Mouse (Mus musculus): Measurements from ENCODE around the gene Tgm7. TPM values are rescaled to one million over a fixed set of nuclear protein-coding genes. Genes with fewer than 3 reads are reported as not detected.
"Not testable (repeated sequence)": the region's sequence is repeated elsewhere in the genome, so short reads cannot be mapped to it uniquely, and the experiment has no call there.

The Tgm7 gene
- polyA plus RNA-seq, 1 experiment from 2014 or later, result not detected

GRCm38 (mm10) chr2:121127536-121127935, 17.9 kb upstream of the Tgm7 start:
- H3K4me2 ChIP-seq, result no peak overlapping the region
- H3K27me3 ChIP-seq, result no peaks in the 10 kb centered on the region
- no peaks in the 10 kb centered on the region for H3K36me3 ChIP-seq
- no peak overlapping the region for H3K4me3 ChIP-seq
- no peak overlapping the region for H3K27ac ChIP-seq
- H3K9ac ChIP-seq, result no peak overlapping the region
- ATAC-seq (replicated peaks; ENCODE audit: insufficient number of reproducible peaks, insufficient read depth, low FRiP score, low read depth), result no peak
- 71% methylated on average over 1 of the region's 1 CpGs for WGBS
- H3K9me3 ChIP-seq (replicated peaks), result no peaks in the 10 kb centered on the region
- H3K4me1 ChIP-seq (replicated peaks), result no peaks in the 10 kb centered on the region

GRCm38 (mm10) chr2:121126302-121126701, 16.7 kb upstream of the Tgm7 start:
- ATAC-seq (replicated peaks; ENCODE audit: insufficient number of reproducible peaks, insufficient read depth, low FRiP score, low read depth); H3K27me3 ChIP-seq; H3K4me3 ChIP-seq; H3K27ac ChIP-seq; H3K4me1 ChIP-seq (replicated peaks); H3K9ac ChIP-seq; H3K36me3 ChIP-seq; H3K9me3 ChIP-seq (replicated peaks); H3K4me2 ChIP-seq: not testable (repeated sequence)
- 83% methylated on average over 5 of the region's 5 CpGs for WGBS

DNA sequence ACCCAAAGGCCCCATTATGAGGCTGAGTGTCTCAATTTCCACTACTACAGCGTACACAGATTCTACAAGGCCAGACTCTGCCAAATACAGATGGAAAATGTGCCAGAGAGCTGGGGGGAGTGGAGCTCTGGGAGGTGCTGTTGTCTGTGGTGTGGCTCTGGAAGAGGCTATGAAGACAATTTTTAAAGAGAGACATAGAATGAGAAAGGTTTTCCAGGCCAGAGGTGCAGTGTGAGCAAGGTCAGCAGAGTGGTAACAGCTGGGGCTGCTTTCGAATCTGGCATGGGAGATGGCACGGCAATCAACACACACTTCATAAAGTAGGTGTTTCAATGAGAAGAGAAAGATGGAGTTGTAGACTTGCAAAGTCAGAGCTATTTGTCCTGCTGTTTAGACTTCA, 9.7 kb upstream of the Tgm7 start:
- H3K27ac ChIP-seq, result no peak overlapping the region
- no peaks in the 10 kb centered on the region for H3K9me3 ChIP-seq (replicated peaks)
- H3K4me3 ChIP-seq, result no peak overlapping the region
- H3K4me1 ChIP-seq (replicated peaks), result no peaks in the 10 kb centered on the region
- H3K27me3 ChIP-seq, result 0 out of 2 replicates have a peak, but pooled peaks cover 3% of the 10 kb centered on the region
- no peak for ATAC-seq (replicated peaks; ENCODE audit: insufficient number of reproducible peaks, insufficient read depth, low FRiP score, low read depth)
- no peak overlapping the region for H3K4me2 ChIP-seq
- no peaks in the 10 kb centered on the region for H3K36me3 ChIP-seq
- H3K9ac ChIP-seq, result no peak overlapping the region
- WGBS, result 73% methylated on average over 3 of the region's 3 CpGs

DNA sequence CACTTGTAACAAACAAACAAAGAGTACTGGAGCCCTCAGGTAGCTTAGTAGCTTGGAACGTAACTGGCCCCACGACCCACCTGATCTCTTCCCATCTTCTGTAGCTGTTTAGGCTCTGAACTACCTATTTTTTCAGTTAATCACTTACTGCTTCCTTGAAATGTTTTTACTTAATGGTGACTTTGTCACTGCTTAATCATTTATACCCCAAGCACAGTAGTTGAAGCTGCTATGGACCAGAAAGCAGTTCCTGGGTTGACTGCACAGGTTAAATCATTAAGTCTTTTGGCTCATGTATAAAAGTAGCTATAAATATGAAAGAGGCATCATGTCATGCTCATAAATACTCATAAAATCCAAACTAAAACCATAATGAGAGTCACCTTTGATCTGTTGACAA, 5.8 kb upstream of the Tgm7 start:
- Histone ChIP-seq H3K4me3 (no peak overlapping the region), H3K9ac (no peak overlapping the region), H3K9me3 (replicated peaks) (no peaks in the 10 kb centered on the region), H3K4me1 (replicated peaks) (no peaks in the 10 kb centered on the region), H3K4me2 (no peak overlapping the region), H3K27ac (no peak overlapping the region), H3K36me3 (no peaks in the 10 kb centered on the region), H3K27me3 (0 out of 2 replicates have a peak, but pooled peaks cover 3% of the 10 kb centered on the region)
- ATAC-seq (replicated peaks; ENCODE audit: insufficient number of reproducible peaks, insufficient read depth, low FRiP score, low read depth), result no peak
- WGBS, result 91% methylated on average over 2 of the region's 2 CpGs

GRCm38 (mm10) chr2:121105940-121106339, 3.7 kb downstream of the Tgm7 start:
- Histone ChIP-seq H3K9ac (no peak overlapping the region), H3K4me2 (no peak overlapping the region), H3K4me1 (replicated peaks) (no peaks in the 10 kb centered on the region), H3K36me3 (no peaks in the 10 kb centered on the region), H3K9me3 (replicated peaks) (no peaks in the 10 kb centered on the region), H3K27me3 (0 out of 2 replicates have a peak, but pooled peaks cover 3% of the 10 kb centered on the region), H3K4me3 (no peak overlapping the region), H3K27ac (no peak overlapping the region)
- ATAC-seq (replicated peaks; ENCODE audit: insufficient number of reproducible peaks, insufficient read depth, low FRiP score, low read depth), result no peak

DNA sequence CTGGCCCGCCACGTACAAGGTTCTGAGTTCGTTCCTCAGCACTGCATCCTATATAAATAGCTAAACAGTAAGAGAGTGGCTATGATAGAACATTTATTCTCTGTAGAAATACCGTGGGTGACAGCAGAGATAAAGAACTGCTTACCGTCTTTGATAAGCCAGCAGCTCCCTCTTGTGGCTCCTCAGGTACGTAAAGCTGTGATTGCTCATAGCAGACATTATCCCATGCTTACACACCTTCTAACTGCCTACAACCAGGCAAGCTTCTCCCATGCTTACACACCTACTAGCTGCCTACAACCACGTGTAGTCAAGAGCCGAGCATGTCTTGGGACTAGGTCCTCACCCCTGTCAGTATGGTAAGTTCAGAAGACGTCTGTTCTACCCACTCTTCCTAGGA, 7.5 kb downstream of the Tgm7 start:
- WGBS, result 19% methylated on average over 9 of the region's 9 CpGs

GRCm38 (mm10) chr2:121089751-121090150, 19.8 kb downstream of the Tgm7 start:
- Histone ChIP-seq H3K9me3 (replicated peaks) (no peaks in the 10 kb centered on the region), H3K9ac (no peak overlapping the region), H3K36me3 (no peaks in the 10 kb centered on the region), H3K4me2 (no peak overlapping the region), H3K4me1 (replicated peaks) (peaks cover 5% of the 10 kb centered on the region), H3K4me3 (no peak overlapping the region), H3K27ac (no peak overlapping the region), H3K27me3 (no peaks in the 10 kb centered on the region)
- WGBS, result 75% methylated on average over 4 of the region's 4 CpGs
- no peak for ATAC-seq (replicated peaks; ENCODE audit: insufficient number of reproducible peaks, insufficient read depth, low FRiP score, low read depth)

More for the DNA sequence above, 7.5 kb downstream of the Tgm7 start:
- no peak for ATAC-seq (replicated peaks; ENCODE audit: insufficient number of reproducible peaks, insufficient read depth, low FRiP score, low read depth)
- no peaks in the 10 kb centered on the region for H3K27me3 ChIP-seq
- H3K4me1 ChIP-seq (replicated peaks), result no peaks in the 10 kb centered on the region
- no peak overlapping the region for H3K27ac ChIP-seq
- no peak overlapping the region for H3K4me3 ChIP-seq
- H3K9ac ChIP-seq, result no peak overlapping the region
- no peak overlapping the region for H3K4me2 ChIP-seq
- no peaks in the 10 kb centered on the region for H3K36me3 ChIP-seq
- no peaks in the 10 kb centered on the region for H3K9me3 ChIP-seq (replicated peaks)

DNA sequence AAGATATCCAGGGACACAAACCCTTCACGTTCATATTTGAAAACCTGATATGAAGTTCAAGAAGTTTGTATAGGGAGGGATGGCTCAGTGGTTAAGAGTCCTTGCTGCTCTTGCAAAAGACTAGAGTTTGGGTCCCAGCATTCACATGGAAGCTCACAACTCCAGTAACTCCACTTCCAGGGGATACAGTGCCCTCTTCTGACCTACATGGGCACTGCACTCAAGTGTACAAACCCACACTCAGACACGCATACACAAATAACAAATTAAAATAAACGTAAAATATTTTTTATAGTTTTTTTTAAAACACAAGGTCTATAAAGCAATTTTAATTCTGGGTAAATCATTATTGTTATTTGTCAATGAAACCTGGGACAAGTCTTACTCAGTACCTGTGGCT, 21.1 kb downstream of the Tgm7 start:
- Histone ChIP-seq H3K9ac (no peak overlapping the region), H3K27me3 (no peaks in the 10 kb centered on the region), H3K9me3 (replicated peaks) (no peaks in the 10 kb centered on the region), H3K4me3 (no peak overlapping the region), H3K4me2 (no peak overlapping the region), H3K4me1 (replicated peaks) (peaks cover 5% of the 10 kb centered on the region), H3K36me3 (no peaks in the 10 kb centered on the region), H3K27ac (no peak overlapping the region)
- no peak for ATAC-seq (replicated peaks; ENCODE audit: insufficient number of reproducible peaks, insufficient read depth, low FRiP score, low read depth)
- 92% methylated on average over 3 of the region's 3 CpGs for WGBS

DNA sequence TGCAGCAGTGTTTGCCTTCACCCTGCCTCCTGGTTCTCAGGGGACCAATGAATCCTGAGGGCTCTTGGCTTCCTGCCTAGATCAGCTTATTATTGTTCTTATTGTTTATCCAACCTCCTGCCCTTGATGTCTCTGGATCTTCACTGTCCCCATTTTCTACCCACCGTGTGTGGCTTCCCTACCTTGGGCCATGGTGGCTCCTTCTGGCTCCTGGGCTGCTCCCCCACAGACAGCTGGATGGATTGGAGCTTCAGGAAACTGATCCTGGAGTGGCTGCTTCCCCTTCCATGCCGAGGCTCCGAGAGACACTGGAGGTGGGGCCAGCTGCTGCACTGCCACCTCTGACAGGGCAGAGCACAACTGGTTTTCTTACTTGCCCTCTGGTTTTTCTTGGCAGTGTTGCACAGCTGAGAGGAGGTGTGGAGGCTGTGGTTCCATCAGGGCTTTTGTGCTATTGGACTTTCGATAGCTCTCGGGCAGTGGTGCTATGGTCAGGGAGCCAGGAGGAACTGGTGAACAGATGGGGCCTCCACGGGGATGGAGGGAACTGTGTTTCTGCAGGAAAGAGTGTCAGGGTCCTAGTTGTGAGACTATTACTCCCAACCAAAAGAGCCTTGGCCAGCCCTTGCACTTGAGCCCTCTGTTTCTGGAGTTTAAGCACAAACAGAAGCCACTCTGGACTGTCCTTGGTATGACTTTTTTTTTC, 24.0 kb downstream of the Tgm7 start, which contains the start of gene Tgm5:
Tgm5 (minus strand) TSS at position 362 of the 706 bp plus-strand sequence.
- Histone ChIP-seq H3K9ac (no peak within 1 kb of the TSS), H3K4me2 (no peak within 1 kb of the TSS), H3K4me1 (replicated peaks) (peaks cover 5% of the 10 kb centered on the region), H3K27ac (no peak within 1 kb of the TSS), H3K9me3 (replicated peaks) (no peaks in the 10 kb centered on the region), H3K36me3 (no peaks in the 10 kb centered on the region), H3K4me3 (no peak within 1 kb of the TSS), H3K27me3 (no peaks in the 10 kb centered on the region)
- WGBS, result 32% methylated on average over 6 of the region's 6 CpGs
- no peak for ATAC-seq (replicated peaks; ENCODE audit: insufficient number of reproducible peaks, insufficient read depth, low FRiP score, low read depth)

GRCm38 (mm10) chr2:121082626-121083025, 27.0 kb downstream of the Tgm7 start:
- H3K4me1 ChIP-seq (replicated peaks), result peaks cover 5% of the 10 kb centered on the region
- no peak overlapping the region for H3K4me2 ChIP-seq
- H3K27ac ChIP-seq, result no peak overlapping the region
- no peaks in the 10 kb centered on the region for H3K9me3 ChIP-seq (replicated peaks)
- H3K9ac ChIP-seq, result no peak overlapping the region
- WGBS, result 79% methylated on average over 1 of the region's 1 CpGs
- H3K4me3 ChIP-seq, result no peak overlapping the region
- ATAC-seq (replicated peaks; ENCODE audit: insufficient number of reproducible peaks, insufficient read depth, low FRiP score, low read depth), result no peak
- no peaks in the 10 kb centered on the region for H3K36me3 ChIP-seq
- H3K27me3 ChIP-seq, result no peaks in the 10 kb centered on the region

- no peaks in the 10 kb centered on the region for H3K27me3 ChIP-seq
- no peak overlapping the region for H3K4me2 ChIP-seq
- no peaks in the 10 kb centered on the region for H3K4me1 ChIP-seq (replicated peaks)
- no peaks in the 10 kb centered on the region for H3K9me3 ChIP-seq (replicated peaks)
- H3K27ac ChIP-seq, result no peak overlapping the region
- 70% methylated on average over 7 of the region's 7 CpGs for WGBS
- no peak overlapping the region for H3K9ac ChIP-seq
- ATAC-seq (replicated peaks; ENCODE audit: insufficient number of reproducible peaks, insufficient read depth, low FRiP score, low read depth), result no peak
- H3K36me3 ChIP-seq, result no peaks in the 10 kb centered on the region
- no peak overlapping the region for H3K4me3 ChIP-seq
Observed at GRCm38 (mm10) chr2:121074747-121075146, 34.8 kb downstream of the Tgm7 start.

DNA sequence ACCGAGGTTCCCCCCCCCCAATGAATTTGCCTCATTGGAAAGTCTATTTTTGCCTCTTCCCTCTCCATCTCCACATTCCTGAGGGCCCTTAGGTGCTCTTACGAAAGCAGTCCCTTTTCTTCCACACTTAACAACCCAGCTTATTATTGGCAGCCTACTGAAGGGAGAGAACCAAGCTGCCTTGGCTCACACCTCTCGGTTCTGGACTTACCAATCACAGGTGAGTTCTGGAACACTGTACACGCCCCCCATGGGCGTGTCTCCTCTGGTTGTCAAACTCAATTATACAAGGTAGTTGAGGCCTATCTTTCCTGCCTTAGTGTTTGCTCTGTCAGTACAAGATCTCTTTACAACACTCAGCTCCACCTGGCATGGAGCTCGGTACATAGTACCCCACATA, 37.7 kb downstream of the Tgm7 start:
- H3K9me3 ChIP-seq (replicated peaks), result no peaks in the 10 kb centered on the region
- no peak overlapping the region for H3K9ac ChIP-seq
- no peaks in the 10 kb centered on the region for H3K36me3 ChIP-seq
- 70% methylated on average over 6 of the region's 6 CpGs for WGBS
- H3K4me2 ChIP-seq, result no peak overlapping the region
- ATAC-seq (replicated peaks; ENCODE audit: insufficient number of reproducible peaks, insufficient read depth, low FRiP score, low read depth), result no peak
- no peaks in the 10 kb centered on the region for H3K27me3 ChIP-seq
- H3K4me3 ChIP-seq, result no peak overlapping the region
- H3K4me1 ChIP-seq (replicated peaks), result no peaks in the 10 kb centered on the region
- H3K27ac ChIP-seq, result no peak overlapping the region
